Mouse (Mus musculus) myocyte (in vitro differentiated cells): ENCODE results near the gene Avil.

ENCODE experiments used
- E2F4 ChIP-seq: IDR thresholded peaks from one replicate; pipeline ENCODE4 v1.6.1; 2011; ENCODE audit warnings: mild to moderate bottlenecking, control low read depth, moderate library complexity; ENCODE audit not compliant: insufficient read depth
- MAX ChIP-seq: IDR thresholded peaks from one replicate; pipeline ENCODE4 v1.6.1; 2011; ENCODE audit warnings: low read depth, mild to moderate bottlenecking, control low read depth
- POLR2A ChIP-seq: IDR thresholded peaks from one replicate; pipeline ENCODE4 v1.6.1; 2011; ENCODE audit warnings: low read depth, mild to moderate bottlenecking, control low read depth, moderate library complexity; ENCODE audit not compliant: insufficient read length
- POLR2AphosphoS2 ChIP-seq: IDR thresholded peaks from one replicate; pipeline ENCODE4 v1.6.1; 2011; ENCODE audit warnings: low read depth, control low read depth; ENCODE audit not compliant: insufficient read length
- REST ChIP-seq: IDR thresholded peaks from one replicate; pipeline ENCODE4 v1.6.1; 2011; ENCODE audit warnings: mild to moderate bottlenecking, control low read depth, moderate library complexity; ENCODE audit not compliant: insufficient read depth, insufficient read length
- TCF12 ChIP-seq: IDR thresholded peaks from one replicate; pipeline ENCODE4 v1.6.1; 2011; ENCODE audit warnings: mild to moderate bottlenecking, control low read depth; ENCODE audit not compliant: poor library complexity, insufficient read depth, severe bottlenecking
- TCF3 ChIP-seq: IDR thresholded peaks from one replicate; pipeline ENCODE4 v1.6.1; 2011; ENCODE audit warnings: low read depth, control low read depth; ENCODE audit not compliant: insufficient read length

- TF ChIP-seq MAX (no peak), REST (no peak), POLR2A (no peak), TCF12 (no peak), POLR2AphosphoS2 (peak; percentile 47), E2F4 (no peak), TCF3 (no peak)
These were observed 48.3 kb downstream of the Avil start for GRCm38 (mm10) chr10:127048608-127049394.
